Mouse (Mus musculus): ENCODE measurements around the gene Pard6b.
"Not testable (repeated sequence)": the region's sequence is repeated elsewhere in the genome, so short reads cannot be mapped to it uniquely, and the experiment has no call there.

The Pard6b gene

GRCm38 (mm10) chr2:168100008-168100407 lies 19.2 kb downstream of the Pard6b start:
- no peak for DNase-seq (ENCODE audit: low read depth, low spot score)

GRCm38 (mm10) chr2:168101805-168102204 lies 21.0 kb downstream of the Pard6b start:
- no peak for DNase-seq (ENCODE audit: low read depth, low spot score)

GRCm38 (mm10) chr2:168103341-168103740 lies 22.5 kb downstream of the Pard6b start:
- no peak for DNase-seq (ENCODE audit: low read depth, low spot score)

DNA sequence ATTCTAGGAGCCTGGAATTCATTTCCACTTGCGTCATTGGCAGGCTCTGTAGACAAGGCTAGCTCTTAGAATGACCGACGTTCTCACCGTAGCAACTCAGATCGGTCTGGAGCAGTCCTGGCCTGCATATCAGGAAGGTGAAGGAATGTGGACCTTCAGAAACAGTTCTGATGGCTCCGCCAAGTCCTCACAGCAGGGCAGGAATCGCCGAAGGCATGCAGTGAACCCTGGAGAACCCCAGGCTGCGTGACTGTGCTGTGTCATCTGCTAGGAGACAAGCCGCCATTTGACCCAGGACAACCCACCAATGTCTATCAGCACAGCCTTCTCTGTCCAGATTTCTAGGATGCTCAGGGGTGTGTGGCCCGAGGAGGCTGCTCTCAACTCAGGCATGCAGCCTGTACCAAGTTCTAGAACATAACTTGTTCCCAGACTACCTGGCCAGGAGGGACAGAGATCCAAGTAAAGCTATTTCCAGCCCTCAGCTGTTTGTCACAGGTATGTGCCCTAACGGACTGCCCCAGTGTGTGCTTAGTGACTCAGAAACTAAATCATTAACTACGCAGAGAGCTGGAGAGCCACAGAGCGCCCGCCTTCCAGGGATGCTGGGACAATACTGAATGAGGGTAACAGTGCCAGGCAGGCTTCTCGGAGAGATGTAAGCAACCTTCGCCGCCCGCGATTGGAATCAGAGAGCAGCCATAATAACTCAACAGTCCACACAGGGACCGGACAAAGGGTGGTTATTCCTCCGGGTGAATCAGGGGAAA lies 23.8 kb downstream of the Pard6b start:
- no peak for DNase-seq (ENCODE audit: low read depth, low spot score)

GRCm38 (mm10) chr2:168105271-168105670 lies 24.5 kb downstream of the Pard6b start:
- no peak for DNase-seq (ENCODE audit: low read depth, low spot score)

DNA sequence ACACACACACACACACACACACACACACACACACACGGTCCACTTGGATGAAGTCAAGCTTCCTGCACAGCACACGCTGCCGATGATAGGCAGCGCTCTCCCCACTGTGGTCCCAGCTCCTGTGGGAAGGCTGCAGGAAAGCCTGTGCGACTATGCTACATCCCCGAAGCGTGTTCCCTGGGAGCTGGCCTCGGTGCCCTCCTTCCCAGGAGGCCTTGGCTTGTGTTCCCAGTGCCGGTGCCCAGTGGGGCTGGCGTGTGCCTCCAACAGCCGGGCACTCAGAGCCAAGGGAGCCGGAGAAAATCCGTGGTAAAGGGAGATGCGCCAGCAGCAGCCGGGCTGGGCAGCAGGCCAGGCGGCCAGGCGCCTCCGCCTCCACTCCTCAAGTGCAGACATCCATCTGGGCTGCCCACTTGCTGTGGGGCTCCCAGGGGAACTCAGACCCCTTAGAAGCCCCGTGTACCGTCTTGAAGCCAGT lies 25.9 kb downstream of the Pard6b start:
- DNase-seq (ENCODE audit: low read depth, low spot score): no peak

DNA sequence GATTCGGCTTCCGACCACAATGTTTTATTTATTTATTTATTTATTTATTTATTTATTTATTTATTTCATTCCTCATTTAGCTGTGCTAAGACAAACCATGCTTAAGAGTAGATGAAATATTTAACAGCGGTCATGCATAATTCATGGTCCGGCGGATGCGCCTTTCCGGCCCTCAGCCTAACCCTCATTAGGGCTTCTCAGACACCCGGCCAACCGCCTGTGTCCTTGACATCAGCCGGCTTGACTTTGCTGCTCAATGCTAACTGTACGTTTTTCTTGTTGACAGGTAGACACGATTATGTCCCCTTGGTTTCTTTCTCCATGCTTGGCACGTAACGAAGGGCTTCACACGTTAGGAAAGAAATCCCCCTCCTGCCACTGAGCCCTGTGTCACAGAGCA lies 26.6 kb downstream of the Pard6b start:
- DNase-seq (ENCODE audit: low read depth, low spot score): no peak

DNA sequence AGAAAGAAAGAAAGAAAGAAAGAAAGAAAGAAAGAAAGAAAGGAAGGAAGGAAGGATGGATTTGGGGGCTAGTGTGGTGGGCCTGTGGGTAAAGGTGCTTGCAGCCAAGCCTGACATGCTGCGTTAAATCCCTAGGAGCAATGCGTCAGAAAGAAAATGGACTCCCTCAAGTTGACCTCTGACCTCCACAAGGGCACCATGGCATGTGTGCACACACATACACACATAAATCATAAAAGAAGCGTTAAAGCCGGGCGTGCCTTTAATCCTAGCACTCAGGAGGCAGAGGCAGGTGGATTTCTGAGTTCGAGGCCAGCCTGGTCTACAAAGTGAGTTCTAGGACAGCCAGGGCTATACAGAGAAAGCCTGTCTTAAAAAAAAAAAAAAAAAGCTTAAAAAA lies 27.1 kb downstream of the Pard6b start:
- DNase-seq (ENCODE audit: low read depth, low spot score): not testable (repeated sequence)

DNA sequence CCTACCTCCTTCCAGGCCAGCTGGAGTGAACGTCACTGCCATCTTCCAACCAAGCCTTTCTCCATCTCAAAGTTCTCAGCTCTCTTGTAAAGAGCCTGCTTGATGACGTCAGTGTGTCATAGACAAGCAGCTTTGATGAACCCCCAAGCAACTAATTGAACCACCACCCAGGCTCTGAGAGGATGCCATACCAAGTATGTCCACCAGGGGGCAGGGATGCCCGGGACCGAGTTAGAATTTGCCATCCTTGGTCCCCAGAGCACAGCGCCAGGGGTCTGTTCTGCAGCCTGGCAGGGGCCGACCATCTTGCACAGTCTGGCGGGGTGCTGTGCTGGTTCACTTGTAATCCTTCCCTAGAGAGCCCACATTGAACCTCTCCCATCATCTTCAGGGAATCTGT lies 31.1 kb downstream of the Pard6b start:
- DNase-seq (ENCODE audit: low read depth, low spot score): peak; percentile 74

GRCm38 (mm10) chr2:168113263-168113662 lies 32.5 kb downstream of the Pard6b start:
- DNase-seq (ENCODE audit: low read depth, low spot score): no peak

- DNase-seq (ENCODE audit: low read depth, low spot score): no peak
Observed at GRCm38 (mm10) chr2:168113692-168114091, 32.9 kb downstream of the Pard6b start.

GRCm38 (mm10) chr2:168114699-168115350 lies 34.0 kb downstream of the Pard6b start:
- peak; percentile 92 for DNase-seq (ENCODE audit: low read depth, low spot score)

DNA sequence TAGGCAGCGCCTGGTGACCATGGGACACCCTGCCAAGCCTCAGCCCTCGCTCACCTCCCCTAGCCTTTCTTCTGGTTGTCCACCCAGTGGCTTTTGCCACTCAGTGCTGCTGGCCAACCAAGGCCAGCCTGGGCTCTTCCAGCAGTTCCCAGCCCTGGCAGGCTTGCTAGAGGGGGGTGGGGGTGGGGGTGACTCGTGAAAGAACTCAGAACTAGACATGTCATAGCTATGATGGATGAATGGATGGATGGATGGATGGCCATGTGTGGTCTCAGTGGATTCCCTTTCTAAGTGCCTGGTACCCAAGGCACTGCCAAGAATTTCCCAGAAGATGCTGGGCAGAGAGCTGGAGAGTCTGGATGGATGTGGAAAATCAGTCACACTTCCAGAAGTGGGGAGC lies 35.0 kb downstream of the Pard6b start:
- DNase-seq (ENCODE audit: low read depth, low spot score): no peak

GRCm38 (mm10) chr2:168117147-168117546 lies 36.3 kb downstream of the Pard6b start:
- peak; percentile 83 for DNase-seq (ENCODE audit: low read depth, low spot score)

DNA sequence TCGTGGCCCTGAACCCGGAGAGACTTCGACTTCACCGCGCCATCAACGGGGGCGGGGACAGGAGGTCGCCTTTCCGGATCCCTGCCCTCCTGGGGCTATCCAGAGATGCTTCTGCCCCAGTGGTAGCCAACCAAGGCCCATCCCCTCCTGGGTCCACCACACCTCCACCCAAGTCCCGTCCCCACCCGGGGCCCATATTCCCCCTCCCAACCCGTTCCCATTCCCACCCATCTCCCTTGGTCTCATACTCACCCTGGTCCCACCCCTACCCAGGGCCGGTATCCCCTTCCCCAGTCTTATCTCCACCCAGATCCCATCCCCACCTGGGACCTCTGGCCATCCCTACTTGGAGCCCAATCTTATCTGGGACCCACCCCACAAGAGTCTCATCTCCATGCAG lies 36.7 kb downstream of the Pard6b start:
- DNase-seq (ENCODE audit: low read depth, low spot score): no peak

- DNase-seq (ENCODE audit: low read depth, low spot score): no peak
Observed at GRCm38 (mm10) chr2:168117967-168118366, 37.2 kb downstream of the Pard6b start.

GRCm38 (mm10) chr2:168118456-168118855 lies 37.7 kb downstream of the Pard6b start:
- DNase-seq (ENCODE audit: low read depth, low spot score): no peak

DNA sequence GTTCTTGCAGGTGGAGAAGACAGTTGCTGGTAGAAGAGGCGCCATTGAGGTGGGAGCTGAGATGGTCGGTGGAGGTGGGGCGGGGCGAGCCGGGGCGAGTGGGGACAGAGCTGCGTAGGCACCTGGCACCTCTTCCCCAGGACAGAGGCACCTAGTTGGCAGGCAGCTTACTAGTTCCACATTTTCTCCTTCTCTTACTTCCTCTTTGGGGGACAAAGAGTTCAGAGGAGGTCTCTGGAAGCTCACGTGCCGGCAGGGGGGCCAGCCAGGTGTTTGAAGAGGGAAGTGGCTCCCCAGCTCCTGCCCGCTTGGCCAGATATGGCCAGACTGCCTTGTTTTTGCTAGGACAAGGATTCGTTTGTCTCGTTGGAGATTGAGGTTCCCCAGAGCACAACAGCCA lies 38.3 kb downstream of the Pard6b start:
- no peak for DNase-seq (ENCODE audit: low read depth, low spot score)

GRCm38 (mm10) chr2:168120906-168121305 lies 40.1 kb downstream of the Pard6b start:
- DNase-seq (ENCODE audit: low read depth, low spot score): no peak

DNA sequence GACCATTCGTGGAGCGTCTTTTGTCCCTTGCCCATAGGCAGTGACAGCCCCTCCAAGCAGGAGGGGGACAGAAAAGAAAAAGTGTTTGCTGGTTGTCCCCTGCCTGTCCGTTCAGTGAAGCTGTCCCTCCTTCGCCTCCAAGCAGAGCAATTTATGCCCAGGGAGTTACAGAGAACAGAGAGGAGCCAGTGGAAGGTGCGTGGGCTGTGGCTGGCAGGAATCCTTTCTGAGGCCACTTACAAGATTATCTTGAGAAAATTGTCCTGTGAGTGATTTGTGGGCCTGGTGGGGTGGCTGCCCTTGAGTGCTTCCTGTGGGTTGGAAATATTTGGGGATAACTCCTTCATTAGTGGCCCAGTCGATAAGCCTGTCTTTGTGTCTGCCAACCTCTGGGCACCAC lies 42.8 kb downstream of the Pard6b start:
- DNase-seq (ENCODE audit: low read depth, low spot score): no peak

- DNase-seq (ENCODE audit: low read depth, low spot score): no peak
Observed at GRCm38 (mm10) chr2:168125288-168126089, 44.7 kb downstream of the Pard6b start.

GRCm38 (mm10) chr2:168127767-168128166 lies 47.0 kb downstream of the Pard6b start:
- no peak for DNase-seq (ENCODE audit: low read depth, low spot score)

Measured in mesoderm, embryonic 11.5 days (tissue).